Mouse (Mus musculus) midbrain, postnatal 0 days (tissue): ENCODE results near the gene Dapk1. TPM values are rescaled to one million over a fixed set of nuclear protein-coding genes. Genes with fewer than 3 reads are reported as not detected.

Experiments
- ATAC-seq: fragments of 200-750 bp; cut with Nextera tagmentation; 2 replicates; pipeline ENCODE4 v1.8.0; 2017; ENCODE audit warnings: moderate number of reproducible peaks, mild to moderate bottlenecking, moderate TSS enrichment, moderate library complexity; ENCODE audit not compliant: low FRiP score
- DNase-seq: peaks from one replicate; pipeline ENCODE4 v3.0.0-alpha.2; 2015; ENCODE audit warnings: low spot score
- H3K27ac ChIP-seq: fragments of 300-500 bp; sonication (generic); 2 replicates; pipeline ENCODE4 v1.5.1; 2014; ENCODE audit warnings: low read depth, mild to moderate bottlenecking, low read length, mixed read lengths
- H3K27me3 ChIP-seq: fragments of 300-500 bp; sonication (generic); 2 replicates; pipeline ENCODE4 v1.6.1; 2014; ENCODE audit warnings: low read length, control low read depth, mixed read lengths; ENCODE audit not compliant: insufficient read depth
- H3K36me3 ChIP-seq: fragments of 300-500 bp; sonication (generic); 2 replicates; pipeline ENCODE4 v1.6.1; 2014; ENCODE audit warnings: low read length, control low read depth, mixed read lengths; ENCODE audit not compliant: insufficient read depth
- H3K4me1 ChIP-seq: fragments of 300-500 bp; sonication (generic); 2 replicates; pipeline ENCODE4 v1.6.1; 2014; ENCODE audit warnings: mild to moderate bottlenecking, control low read depth, antibody characterized with exemption, low read length, mixed read lengths; ENCODE audit not compliant: insufficient read depth
- H3K4me2 ChIP-seq: fragments of 300-500 bp; sonication (generic); 2 replicates; pipeline ENCODE4 v1.6.1; 2014; ENCODE audit warnings: low read depth, mild to moderate bottlenecking, low read length, mixed read lengths; ENCODE audit not compliant: poor library complexity, severe bottlenecking
- H3K4me3 ChIP-seq: fragments of 300-500 bp; sonication (generic); 2 replicates; pipeline ENCODE4 v1.5.1; 2014; ENCODE audit warnings: low read depth, mild to moderate bottlenecking, low read length, moderate library complexity
- H3K9ac ChIP-seq: fragments of 300-500 bp; sonication (generic); replicated peaks from 2 replicates; pipeline ENCODE4 v1.6.1; 2014; ENCODE audit warnings: mild to moderate bottlenecking, low read length, moderate library complexity, mixed read lengths; ENCODE audit not compliant: poor library complexity, severe bottlenecking
- H3K9me3 ChIP-seq: fragments of 300-500 bp; sonication (generic); 2 replicates; pipeline ENCODE4 v1.6.1; 2016; ENCODE audit warnings: low read length, control low read depth
- CTCF ChIP-seq: IDR thresholded peaks from 2 replicates; pipeline ENCODE4 v1.5.1; 2016; ENCODE audit warnings: antibody characterized with exemption, mild to moderate bottlenecking
- WGBS: fragments of 180-500 bp; shearing (Covaris S2); extraction: QIAGEN DNeasy Blood & Tissue Kit; methylation state at CpG from one replicate; pipeline ENCODE4 v1.1.7; 2014; 5-methylcytosine and 5-hydroxymethylcytosine counted together
- polyA plus RNA-seq: library from polyadenylated mRNA; unstranded; fragments of >200 nt; fragmentation: Nextera tagmentation; extraction: Ambion mirVana; gene quantifications from 2 replicates; pipeline ENCODE4 v1.2.1, GENCODE M21; 2015
- total RNA-seq: library from RNA; depleted of rRNA; stranded (reverse); fragments of >200 nt; gene quantifications from 2 replicates; pipeline ENCODE4 v1.2.3, GENCODE M21; 2014

Gene Dapk1
- total and polyA plus RNA-seq, 2 experiments from 2014 or later: 27.6 to 68.9 TPM

DNA sequence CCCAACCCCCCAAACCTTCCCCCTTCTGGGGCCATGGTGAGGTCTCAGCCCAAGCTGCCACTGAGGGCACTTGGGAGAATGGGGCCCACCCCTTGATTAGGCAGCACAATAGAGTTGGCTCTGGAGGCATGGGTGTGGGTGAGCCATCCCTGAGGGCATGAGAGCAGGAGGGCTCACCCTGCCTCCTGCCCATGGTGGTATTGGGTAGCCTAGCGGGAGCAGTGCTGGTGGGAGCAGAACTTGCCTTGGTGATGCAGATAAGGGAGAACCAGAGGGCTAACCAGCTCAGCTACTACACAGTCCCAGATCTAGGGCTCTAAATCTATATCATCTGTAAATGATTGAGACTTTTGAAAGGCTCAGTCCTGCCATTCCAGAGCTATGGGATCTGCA lies 32.2 kb upstream of the Dapk1 start:
- no peak for TF ChIP-seq CTCF
- Histone ChIP-seq H3K27me3 (no peaks in the 10 kb centered on the region), H3K4me2 (no peak overlapping the region), H3K4me1 (no peaks in the 10 kb centered on the region), H3K9me3 (no peaks in the 10 kb centered on the region), H3K4me3 (no peak overlapping the region), H3K27ac (no peak overlapping the region), H3K9ac (no peak overlapping the region), H3K36me3 (no peaks in the 10 kb centered on the region)
- DNase-seq: no peak
- no peak for ATAC-seq
- WGBS: 100% methylated on average over 1 of the region's 1 CpGs

DNA sequence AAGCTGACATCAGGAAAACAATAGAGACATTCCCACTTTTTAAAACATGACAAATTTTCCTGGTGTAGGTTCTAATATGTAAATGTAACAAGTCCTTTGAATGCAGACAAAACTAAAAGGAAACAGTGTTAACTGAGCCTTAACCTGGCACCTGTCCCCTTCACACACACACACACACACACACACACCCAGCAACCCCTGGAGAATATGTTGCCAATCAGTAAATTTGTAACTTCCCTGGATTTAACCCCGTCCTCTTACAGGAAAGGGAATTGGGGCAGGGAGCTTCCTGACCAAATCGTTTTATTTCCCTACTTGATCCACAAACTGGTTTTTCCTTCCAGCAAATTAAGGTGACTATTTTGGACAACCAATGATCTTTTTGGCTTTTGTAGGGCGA lies 28.2 kb upstream of the Dapk1 start:
- H3K4me2 ChIP-seq: no peak overlapping the region
- H3K27me3 ChIP-seq: no peaks in the 10 kb centered on the region
- WGBS: 85% methylated on average over 3 of the region's 3 CpGs
- H3K4me1 ChIP-seq: no peaks in the 10 kb centered on the region
- no peak overlapping the region for H3K9ac ChIP-seq
- no peak overlapping the region for H3K4me3 ChIP-seq
- H3K9me3 ChIP-seq: no peaks in the 10 kb centered on the region
- no peaks in the 10 kb centered on the region for H3K36me3 ChIP-seq
- H3K27ac ChIP-seq: no peak overlapping the region
- no peak for TF ChIP-seq CTCF
- DNase-seq (no peak), ATAC-seq (no peak)

- WGBS: 82% methylated on average over 8 of the region's 8 CpGs
- H3K4me2 ChIP-seq: no peak overlapping the region
- no peak overlapping the region for H3K4me3 ChIP-seq
- no peaks in the 10 kb centered on the region for H3K9me3 ChIP-seq
- TF ChIP-seq CTCF: no peak
- no peak for ATAC-seq
- H3K27ac ChIP-seq: no peak overlapping the region
- H3K27me3 ChIP-seq: no peaks in the 10 kb centered on the region
- DNase-seq: no peak
- H3K4me1 ChIP-seq: no peaks in the 10 kb centered on the region
- H3K9ac ChIP-seq: no peak overlapping the region
- no peaks in the 10 kb centered on the region for H3K36me3 ChIP-seq
These were observed 27.8 kb upstream of the Dapk1 start for GRCm38 (mm10) chr13:60573971-60574370.

GRCm38 (mm10) chr13:60578541-60578940 lies 23.2 kb upstream of the Dapk1 start:
- H3K9ac ChIP-seq: no peak overlapping the region
- DNase-seq: no peak
- H3K4me2 ChIP-seq: no peak overlapping the region
- H3K27me3 ChIP-seq: no peaks in the 10 kb centered on the region
- no peaks in the 10 kb centered on the region for H3K4me1 ChIP-seq
- TF ChIP-seq CTCF: no peak
- H3K4me3 ChIP-seq: no peak overlapping the region
- H3K36me3 ChIP-seq: no peaks in the 10 kb centered on the region
- 85% methylated on average over 3 of the region's 3 CpGs for WGBS
- no peak for ATAC-seq
- H3K27ac ChIP-seq: no peak overlapping the region
- H3K9me3 ChIP-seq: no peaks in the 10 kb centered on the region

- Histone ChIP-seq H3K4me2 (no peak overlapping the region), H3K4me3 (no peak overlapping the region), H3K36me3 (no peaks in the 10 kb centered on the region), H3K27me3 (no peaks in the 10 kb centered on the region), H3K9me3 (no peaks in the 10 kb centered on the region), H3K9ac (no peak overlapping the region), H3K4me1 (no peaks in the 10 kb centered on the region), H3K27ac (no peak overlapping the region)
- TF ChIP-seq CTCF: no peak
- WGBS: 86% methylated on average over 3 of the region's 3 CpGs
- no peak for ATAC-seq
- DNase-seq: no peak
These were observed 6.9 kb upstream of the Dapk1 start for GRCm38 (mm10) chr13:60594866-60595265.

DNA sequence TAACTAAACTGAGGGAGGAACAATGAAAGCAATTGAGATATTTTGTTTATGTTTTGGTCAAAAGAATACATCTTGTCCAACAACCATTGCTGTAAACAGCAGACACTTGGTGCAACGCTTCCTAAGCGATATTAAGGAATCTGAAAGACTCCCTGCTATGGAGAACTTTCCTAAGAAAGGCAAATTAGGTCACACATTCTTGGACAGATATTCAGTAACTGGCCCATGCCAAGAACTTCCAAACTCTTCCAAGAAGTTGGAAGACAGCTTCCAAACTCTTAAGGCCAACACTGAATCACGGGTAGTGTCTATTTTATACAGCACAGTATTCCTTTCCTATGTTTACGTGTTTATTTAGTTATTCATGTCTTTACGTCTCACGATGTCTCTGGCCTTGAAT lies 6.2 kb upstream of the Dapk1 start:
- no peak for ATAC-seq
- H3K4me2 ChIP-seq: no peak overlapping the region
- no peak overlapping the region for H3K9ac ChIP-seq
- H3K27ac ChIP-seq: no peak overlapping the region
- no peak for DNase-seq
- H3K4me3 ChIP-seq: no peak overlapping the region
- H3K9me3 ChIP-seq: no peaks in the 10 kb centered on the region
- no peaks in the 10 kb centered on the region for H3K4me1 ChIP-seq
- H3K27me3 ChIP-seq: no peaks in the 10 kb centered on the region
- no peaks in the 10 kb centered on the region for H3K36me3 ChIP-seq
- WGBS: 91% methylated on average over 6 of the region's 6 CpGs
- TF ChIP-seq CTCF: no peak
